Mouse (Mus musculus) cerebellum, adult 2 months (tissue): Measurements from ENCODE around the gene Ubac2. TPM values are rescaled to one million over a fixed set of nuclear protein-coding genes. Genes with fewer than 3 reads are reported as not detected.

Experiments used
- DNase-seq, 2 experiments: peaks; one replicate each; pipeline ENCODE4 v3.0.0; 2021
- H3K27ac ChIP-seq: fragments of 200-500 bp; 2 replicates; pipeline ENCODE4 v1.5.1; 2012; ENCODE audit warnings: low read length, control low read depth, inconsistent platforms; ENCODE audit not compliant: insufficient read depth
- H3K27me3 ChIP-seq: fragments of 200-500 bp; 2 replicates; pipeline ENCODE4 v1.6.1; 2012; ENCODE audit warnings: inconsistent platforms, mild to moderate bottlenecking, low read length, moderate library complexity; ENCODE audit not compliant: control insufficient read depth, insufficient read depth
- H3K4me1 ChIP-seq: fragments of 200-500 bp; 2 replicates; pipeline ENCODE4 v1.6.1; 2011; ENCODE audit warnings: low read length; ENCODE audit not compliant: control insufficient read depth, insufficient read depth
- H3K4me3 ChIP-seq: fragments of 200-500 bp; replicated peaks from 2 replicates; pipeline ENCODE3; 2011; ENCODE audit warnings: mild to moderate bottlenecking, low read depth, low read length, control low read depth; ENCODE audit not compliant: insufficient read depth
- CTCF ChIP-seq: fragments of 200-500 bp; IDR thresholded peaks from 2 replicates; pipeline ENCODE4 v1.5.1; 2011; ENCODE audit warnings: low read depth, mild to moderate bottlenecking, control low read depth, low read length, moderate library complexity, borderline replicate concordance; ENCODE audit not compliant: insufficient read depth
- POLR2A ChIP-seq: fragments of 200-500 bp; IDR thresholded peaks from 2 replicates; pipeline ENCODE4 v1.6.1; 2011; ENCODE audit warnings: low read length, control low read depth, borderline replicate concordance; ENCODE audit not compliant: insufficient read depth
- WGBS: fragments of 180-500 bp; shearing (Covaris S2); methylation state at CpG from one replicate; pipeline ENCODE4 v1.1.7; 2018; 5-methylcytosine and 5-hydroxymethylcytosine counted together
- polyA plus RNA-seq: library from polyadenylated mRNA; depleted of rRNA; stranded (reverse); fragments of >200 nt; gene quantifications from 2 replicates; pipeline ENCODE4 v1.2.3, GENCODE M21; 2012

Ubac2 gene
- polyA plus RNA-seq, 1 experiment = 44.4 TPM

DNA sequence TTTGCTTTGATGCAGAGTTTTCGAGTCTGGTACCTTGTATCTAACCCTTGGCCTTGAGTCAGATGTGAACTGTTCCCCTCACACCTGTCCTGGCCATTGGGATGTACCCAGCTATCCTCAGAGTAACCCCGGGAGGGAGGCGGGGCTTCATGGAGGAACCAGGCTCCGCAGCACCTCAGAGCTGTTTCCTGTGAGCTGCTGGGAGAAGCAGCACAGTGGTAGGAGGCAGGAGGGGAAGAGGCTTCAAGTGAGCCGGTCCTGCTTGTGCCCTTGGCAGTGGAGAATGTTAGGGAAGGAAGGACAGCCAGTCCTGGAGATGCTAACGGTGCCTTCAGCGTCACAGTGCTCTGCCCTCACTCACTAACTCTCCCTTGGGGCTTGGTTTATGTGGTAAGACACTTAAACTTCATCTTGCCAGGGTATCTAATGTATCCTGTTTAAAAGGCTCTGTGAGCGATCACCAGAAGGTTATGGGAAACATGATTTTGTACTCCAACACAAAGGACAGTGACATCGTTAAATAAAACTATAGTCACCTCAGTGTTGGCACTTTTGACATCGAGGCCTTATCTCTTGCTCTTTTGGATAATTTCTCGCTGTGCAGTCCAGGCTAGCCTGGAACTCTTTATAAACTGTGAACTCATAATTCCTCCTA is 59.3 kb downstream of the Ubac2 start:
- H3K27ac ChIP-seq = no peak overlapping the region
- WGBS = 87% methylated on average over 11 of the region's 11 CpGs

GRCm38 (mm10) chr14:121938256-121939191 is 60.1 kb downstream of the Ubac2 start:
- no peaks in the 10 kb centered on the region for H3K27me3 ChIP-seq
- TF ChIP-seq CTCF (no peak), POLR2A (no peak)
- DNase-seq = no peak
- no peak overlapping the region for H3K27ac ChIP-seq
- no peak overlapping the region for H3K4me3 ChIP-seq
- no peaks in the 10 kb centered on the region for H3K4me1 ChIP-seq
- 95% methylated on average over 11 of the region's 11 CpGs for WGBS

More for the DNA sequence above, 59.3 kb downstream of the Ubac2 start:
- no peaks in the 10 kb centered on the region for H3K4me1 ChIP-seq
- H3K27me3 ChIP-seq = no peaks in the 10 kb centered on the region
- H3K4me3 ChIP-seq = no peak overlapping the region
- TF ChIP-seq POLR2A (no peak), CTCF (no peak)
- no peak for DNase-seq

GRCm38 (mm10) chr14:121939582-121939981 is 61.2 kb downstream of the Ubac2 start:
- TF ChIP-seq POLR2A (no peak), CTCF (no peak)
- WGBS = 93% methylated on average over 3 of the region's 3 CpGs
- no peak for DNase-seq
- H3K4me3 ChIP-seq = no peak overlapping the region
- H3K27me3 ChIP-seq = no peaks in the 10 kb centered on the region
- H3K4me1 ChIP-seq = no peaks in the 10 kb centered on the region
- no peak overlapping the region for H3K27ac ChIP-seq

DNA sequence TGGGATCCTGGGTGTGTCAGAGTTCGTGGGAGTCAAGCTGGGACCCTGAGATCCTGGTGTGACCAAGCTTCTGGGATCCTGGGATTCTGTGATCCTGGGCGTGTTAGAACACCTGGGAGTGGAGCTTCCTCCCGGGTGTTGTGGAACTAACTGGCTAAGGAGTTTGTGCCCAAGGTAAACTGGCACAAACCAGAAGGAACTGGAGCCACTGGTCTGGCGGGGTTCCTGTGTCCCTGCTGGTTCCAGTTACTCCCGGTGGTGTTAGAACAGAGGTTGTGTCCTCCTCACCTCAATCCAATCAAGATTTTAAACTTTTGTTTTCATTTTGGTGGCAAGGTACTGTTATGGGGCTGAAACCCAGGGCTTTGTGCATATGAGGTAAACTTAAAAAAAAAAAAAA is 67.7 kb downstream of the Ubac2 start:
- DNase-seq = no peak
- no peak for TF ChIP-seq CTCF
- TF ChIP-seq POLR2A = no peak
- H3K27ac ChIP-seq = no peak overlapping the region
- 70% methylated on average over 5 of the region's 5 CpGs for WGBS
- H3K27me3 ChIP-seq = no peaks in the 10 kb centered on the region
- H3K4me1 ChIP-seq = peaks cover 5% of the 10 kb centered on the region
- no peak overlapping the region for H3K4me3 ChIP-seq

DNA sequence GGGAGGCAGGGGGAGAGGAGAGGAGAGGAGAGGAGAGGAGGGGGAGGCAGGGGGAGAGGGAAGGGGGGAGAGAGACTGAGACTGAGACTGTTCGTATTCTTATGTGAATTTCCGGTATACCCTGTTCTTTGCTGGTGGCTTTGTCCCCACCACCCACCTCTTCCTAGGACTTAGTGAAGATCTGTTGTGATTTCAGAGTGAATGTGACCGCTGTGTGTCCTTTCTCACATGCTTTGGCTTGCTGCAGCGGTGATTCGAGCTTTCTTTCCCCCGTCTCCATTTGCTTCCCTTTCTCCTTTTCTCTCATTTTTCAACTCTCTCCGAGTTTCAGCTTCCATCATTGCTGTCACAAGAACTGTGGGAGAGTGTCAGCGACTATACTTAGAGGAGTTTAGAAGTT is 68.3 kb downstream of the Ubac2 start:
- H3K27me3 ChIP-seq = no peaks in the 10 kb centered on the region
- H3K27ac ChIP-seq = no peak overlapping the region
- TF ChIP-seq CTCF = no peak
- no peak for TF ChIP-seq POLR2A
- H3K4me3 ChIP-seq = no peak overlapping the region
- peaks cover 5% of the 10 kb centered on the region for H3K4me1 ChIP-seq
- 80% methylated on average over 8 of the region's 8 CpGs for WGBS
- DNase-seq = no peak

GRCm38 (mm10) chr14:121947201-121947760 is 68.9 kb downstream of the Ubac2 start:
- H3K4me1 ChIP-seq = peaks cover 5% of the 10 kb centered on the region
- DNase-seq = no peak
- TF ChIP-seq CTCF (no peak), POLR2A (no peak)
- no peak overlapping the region for H3K4me3 ChIP-seq
- 82% methylated on average over 8 of the region's 8 CpGs for WGBS
- no peak overlapping the region for H3K27ac ChIP-seq
- H3K27me3 ChIP-seq = no peaks in the 10 kb centered on the region

DNA sequence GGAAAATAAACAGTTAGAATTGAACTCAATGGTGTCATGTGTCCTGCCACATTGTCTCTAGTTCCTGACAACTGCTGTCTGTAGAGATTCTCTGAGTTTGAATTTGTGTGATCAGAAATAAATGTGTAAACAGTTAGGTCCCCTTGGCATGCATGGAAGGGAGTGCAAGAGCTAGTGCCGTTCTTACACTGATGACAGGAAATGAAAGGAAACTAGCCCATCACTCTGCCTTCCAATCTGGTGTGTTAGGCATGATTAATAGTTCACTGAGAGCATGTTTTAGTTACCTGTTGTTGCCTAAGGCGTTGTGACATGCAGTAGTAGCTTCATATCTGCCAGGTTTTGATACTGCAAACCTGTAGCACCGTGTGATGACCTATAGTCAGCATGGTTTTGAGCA is 69.5 kb downstream of the Ubac2 start:
- Histone ChIP-seq H3K27ac (no peak overlapping the region), H3K4me1 (peaks cover 5% of the 10 kb centered on the region), H3K27me3 (no peaks in the 10 kb centered on the region), H3K4me3 (no peak overlapping the region)
- no peak for DNase-seq
- TF ChIP-seq CTCF (no peak), POLR2A (no peak)
- WGBS = 87% methylated on average over 3 of the region's 3 CpGs

DNA sequence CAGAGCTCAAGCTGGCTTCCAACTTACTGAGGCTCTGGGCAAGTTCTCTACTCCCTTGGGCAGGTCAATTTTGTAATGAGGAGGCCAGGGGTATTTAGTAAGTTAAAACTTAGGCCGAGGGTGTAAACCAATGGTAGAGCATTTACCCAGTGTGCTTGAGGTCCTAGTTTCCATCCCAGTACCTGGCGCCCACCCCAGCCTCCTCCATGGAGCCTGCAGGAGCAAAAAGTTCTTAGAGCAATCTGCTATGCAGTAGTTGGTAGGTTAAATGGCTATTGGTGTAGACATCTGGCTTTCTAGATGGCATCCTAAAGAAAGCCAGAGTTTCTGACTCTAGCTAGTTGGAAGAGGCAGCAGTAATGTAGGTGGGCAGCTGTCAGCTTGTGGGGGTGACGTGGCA is 71.0 kb downstream of the Ubac2 start:
- no peak for DNase-seq
- 99% methylated on average over 3 of the region's 3 CpGs for WGBS

More for the DNA sequence above, 71.0 kb downstream of the Ubac2 start:
- peaks cover 5% of the 10 kb centered on the region for H3K4me1 ChIP-seq
- H3K4me3 ChIP-seq = no peak overlapping the region
- no peak for TF ChIP-seq POLR2A
- no peak for TF ChIP-seq CTCF
- H3K27me3 ChIP-seq = no peaks in the 10 kb centered on the region
- no peak overlapping the region for H3K27ac ChIP-seq
